Mouse (Mus musculus): ENCODE measurements around the gene Gdpd5.
"Not testable (repeated sequence)": the region's sequence is repeated elsewhere in the genome, so short reads cannot be mapped to it uniquely, and the experiment has no call there.

The Gdpd5 gene

GRCm38 (mm10) chr7:99366716-99367115 lies 14.5 kb upstream of the Gdpd5 start:
- DNase-seq (ENCODE audit: low spot score in 2 of 2): no peak

GRCm38 (mm10) chr7:99374325-99374724 lies 6.9 kb upstream of the Gdpd5 start:
- not testable (repeated sequence) for DNase-seq (ENCODE audit: low spot score in 2 of 2)

GRCm38 (mm10) chr7:99375455-99375854 lies 5.8 kb upstream of the Gdpd5 start:
- peak; percentile 47 to 88 for DNase-seq (ENCODE audit: low spot score in 2 of 2)

GRCm38 (mm10) chr7:99378870-99379269 lies 2.3 kb upstream of the Gdpd5 start:
- no peak for DNase-seq (ENCODE audit: low spot score in 2 of 2)

- no peak for DNase-seq (ENCODE audit: low spot score in 2 of 2)
Measured at GRCm38 (mm10) chr7:99380491-99381213, 562 bp upstream of the Gdpd5 start.

GRCm38 (mm10) chr7:99382088-99383000 lies 1.1 kb downstream of the Gdpd5 start:
- no peak for DNase-seq (ENCODE audit: low spot score in 2 of 2)

GRCm38 (mm10) chr7:99383246-99383645 lies 2.0 kb downstream of the Gdpd5 start:
- no peak for DNase-seq (ENCODE audit: low spot score in 2 of 2)

- DNase-seq (ENCODE audit: low spot score in 2 of 2): no peak
Measured at GRCm38 (mm10) chr7:99384101-99384611, 2.9 kb downstream of the Gdpd5 start.

GRCm38 (mm10) chr7:99386030-99386429 lies 4.8 kb downstream of the Gdpd5 start:
- DNase-seq (ENCODE audit: low spot score in 2 of 2): no peak

GRCm38 (mm10) chr7:99386811-99387210 lies 5.6 kb downstream of the Gdpd5 start:
- no peak for DNase-seq (ENCODE audit: low spot score in 2 of 2)

- no peak for DNase-seq (ENCODE audit: low spot score in 2 of 2)
Measured at GRCm38 (mm10) chr7:99387356-99387755, 6.1 kb downstream of the Gdpd5 start.

GRCm38 (mm10) chr7:99390559-99390958 lies 9.3 kb downstream of the Gdpd5 start:
- DNase-seq (ENCODE audit: low spot score in 2 of 2): no peak

GRCm38 (mm10) chr7:99392696-99393095 lies 11.5 kb downstream of the Gdpd5 start:
- DNase-seq (ENCODE audit: low spot score in 2 of 2): no peak

GRCm38 (mm10) chr7:99393711-99394325 lies 12.6 kb downstream of the Gdpd5 start:
- no peak for DNase-seq (ENCODE audit: low spot score in 2 of 2)

GRCm38 (mm10) chr7:99395385-99395784 lies 14.2 kb downstream of the Gdpd5 start:
- DNase-seq (ENCODE audit: low spot score in 2 of 2): no peak

GRCm38 (mm10) chr7:99395908-99396616 lies 14.8 kb downstream of the Gdpd5 start:
- DNase-seq (ENCODE audit: low spot score in 2 of 2): no peak

- no peak for DNase-seq (ENCODE audit: low spot score in 2 of 2)
Measured at GRCm38 (mm10) chr7:99396994-99397659, 15.9 kb downstream of the Gdpd5 start.

- DNase-seq (ENCODE audit: low spot score in 2 of 2): no peak
Measured at GRCm38 (mm10) chr7:99401373-99401772, 20.2 kb downstream of the Gdpd5 start.

GRCm38 (mm10) chr7:99402477-99402876 lies 21.3 kb downstream of the Gdpd5 start:
- no peak for DNase-seq (ENCODE audit: low spot score in 2 of 2)

- no peak for DNase-seq (ENCODE audit: low spot score in 2 of 2)
Measured at GRCm38 (mm10) chr7:99403254-99403653, 22.0 kb downstream of the Gdpd5 start.
